Mouse (Mus musculus) liver, adult 2 months (tissue): ENCODE results near the gene Kcnj11.

Experiments used
- CTCF ChIP-seq: fragments of 200-500 bp; IDR thresholded peaks from 2 replicates; pipeline ENCODE4 v1.5.1; 2011; ENCODE audit warnings: low read depth, low read length, control low read depth
- POLR2A ChIP-seq: fragments of 200-500 bp; IDR thresholded peaks from 2 replicates; pipeline ENCODE4 v1.6.1; 2011; ENCODE audit warnings: low read length, control low read depth; ENCODE audit not compliant: insufficient read depth; ENCODE audit errors: extremely low read depth

DNA sequence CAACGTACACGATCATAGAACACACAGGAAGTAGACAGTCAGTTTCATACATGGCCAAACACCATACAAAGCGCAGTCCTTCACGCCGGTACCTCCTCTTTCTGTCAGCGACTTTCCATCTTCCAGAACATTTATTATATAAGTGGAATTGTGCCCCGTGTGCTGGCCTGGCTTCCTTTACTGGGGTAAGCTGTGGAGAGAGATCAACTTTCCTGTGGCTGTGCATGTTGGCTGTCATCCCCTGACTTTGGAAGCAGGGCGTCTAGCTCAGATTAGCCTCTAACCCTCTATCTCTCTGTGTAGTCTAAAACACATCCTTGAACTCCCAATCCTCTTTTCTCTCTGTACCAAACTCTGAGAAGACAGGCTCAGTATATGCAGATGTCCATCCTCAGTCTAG, 31.7 kb downstream of the Kcnj11 start:
- no peak for TF ChIP-seq CTCF
- no peak for TF ChIP-seq POLR2A
